Comparison of ENCODE assay signal across 9 mouse cellular contexts in the genomic region with DNA sequence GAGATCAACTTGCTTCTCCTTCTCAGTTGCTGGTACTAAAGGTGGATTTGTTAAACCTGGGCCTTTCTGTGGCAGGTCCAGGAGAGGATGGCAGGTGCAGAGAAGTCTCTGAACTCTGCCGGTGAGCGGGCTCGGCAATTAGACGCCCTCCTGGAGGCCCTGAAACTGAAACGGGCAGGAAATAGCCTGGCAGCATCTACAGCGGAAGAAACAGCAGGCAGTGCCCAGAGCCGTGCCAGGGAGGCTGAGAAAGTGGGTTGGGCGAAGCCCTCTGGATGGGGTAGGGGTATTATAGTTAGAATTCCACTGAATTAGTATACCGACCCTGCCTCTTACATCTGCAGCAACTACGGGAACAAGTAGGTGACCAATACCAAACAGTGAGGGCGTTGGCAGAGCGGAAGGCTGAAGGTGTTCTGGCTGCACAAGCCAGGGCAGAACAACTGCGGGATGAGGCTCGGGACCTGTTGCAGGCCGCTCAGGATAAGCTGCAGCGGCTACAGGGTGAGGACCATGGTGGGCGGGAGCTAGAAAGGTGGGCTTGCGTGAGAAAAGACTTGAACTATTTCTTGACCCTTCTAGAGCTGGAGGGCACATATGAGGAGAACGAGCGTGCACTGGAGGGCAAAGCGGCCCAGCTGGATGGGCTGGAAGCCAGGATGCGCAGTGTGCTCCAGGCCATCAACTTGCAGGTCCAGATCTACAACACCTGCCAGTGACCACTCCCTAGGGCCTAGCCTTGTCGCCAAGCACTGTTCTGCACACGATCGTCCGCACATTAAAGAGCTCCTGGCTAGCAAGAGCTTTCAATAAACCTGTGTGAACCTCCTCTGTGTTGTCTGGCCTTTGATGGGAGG. TPM values are rescaled to one million over a fixed set of nuclear protein-coding genes. Genes with fewer than 3 reads are reported as not detected.
DNase-seq lines count a peak whose midpoint lies in the region; ATAC-seq and TF ChIP-seq lines count a peak whose summit lies in the region.
"Had no signal": no experiment of that assay in that cellular context is flagged by ENCODE, and none has a peak within 500 bp of the region (broad histone marks: within the 10 kb centered on the region; RNA-seq: fewer than 3 reads in every experiment).

No protein-coding gene starts in this region.

- WGBS in hindbrain, embryonic 15.5 days, result 62% methylated on average over 26 of the region's 26 CpGs
- WGBS in midbrain, embryonic 16.5 days, result 66% methylated on average over 26 of the region's 26 CpGs

- peak overlapping the region; percentile 95 for H3K4me3 ChIP-seq in layer of hippocampus, adult 2 months
- peak overlapping the region; percentile 45 for H3K4me3 ChIP-seq in cortical plate, adult 2 months (ENCODE audit: insufficient read depth, low read length)
- H3K4me3 ChIP-seq in hindbrain, embryonic 15.5 days, result peak overlapping the region; percentile 98
- H3K4me3 ChIP-seq in midbrain, embryonic 16.5 days (ENCODE audit: low read depth, low read length), result peak overlapping the region; percentile 95

- peaks cover 4% of the 10 kb centered on the region; the same call in 1 of the 2 replicates for H3K4me1 ChIP-seq in cortical plate, adult 2 months (ENCODE audit: control insufficient read depth, insufficient read depth, low read length)
- peaks cover 24% of the 10 kb centered on the region for H3K4me1 ChIP-seq in hindbrain, embryonic 15.5 days (replicated peaks)
- H3K4me1 ChIP-seq in midbrain, embryonic 16.5 days (ENCODE audit: control insufficient read depth, insufficient read depth, low read length), result peaks cover 18% of the 10 kb centered on the region

- H3K27me3 ChIP-seq in hindbrain, embryonic 15.5 days, result no peaks in the 10 kb centered on the region
- H3K27me3 ChIP-seq in midbrain, embryonic 16.5 days (ENCODE audit: control insufficient read depth, insufficient read depth, low read depth, low read length), result no peaks in the 10 kb centered on the region

- H3K27ac ChIP-seq in layer of hippocampus, adult 2 months, result peak overlapping the region; percentile 97
- peak overlapping the region; percentile 66 for H3K27ac ChIP-seq in cortical plate, adult 2 months (ENCODE audit: insufficient read depth, low read length)
- H3K27ac ChIP-seq in hindbrain, embryonic 15.5 days (replicated peaks), result peak overlapping the region; percentile 95
- peak overlapping the region; percentile 96 for H3K27ac ChIP-seq in midbrain, embryonic 16.5 days (ENCODE audit: low read length)

- 0 out of 2 replicates have a peak, but pooled peaks have one; percentile 44 for TF ChIP-seq POLR2A in cortical plate, adult 2 months (IDR thresholded peaks at IDR 0.05; ENCODE audit: extremely low read depth, insufficient read depth, low read length)

- TF ChIP-seq CTCF in layer of hippocampus, adult 2 months (conservative IDR thresholded peaks at IDR 0.05), result no peak
- no peak for TF ChIP-seq CTCF in cortical plate, adult 2 months (IDR thresholded peaks at IDR 0.05; ENCODE audit: extremely low read depth, insufficient read depth, low read length)

- peak overlapping the region; percentile 62 for H3K9ac ChIP-seq in hindbrain, embryonic 15.5 days
- peak overlapping the region; percentile 94 for H3K9ac ChIP-seq in midbrain, embryonic 16.5 days (ENCODE audit: low read depth, low read length)

- peak overlapping the region; percentile 73 for H3K4me2 ChIP-seq in hindbrain, embryonic 15.5 days
- peak overlapping the region; percentile 92 for H3K4me2 ChIP-seq in midbrain, embryonic 16.5 days (ENCODE audit: low read length)

- no peak for DNase-seq in layer of hippocampus, adult 2 months (ENCODE audit: low spot score in 2 of 2)
- no peak for DNase-seq in layer of hippocampus, adult 9-10 months (ENCODE audit: low spot score)
- DNase-seq in urinary bladder, adult 2 months (ENCODE audit: low spot score), result no peak
- no peak for DNase-seq in left cerebral cortex, adult 11 months (ENCODE audit: low spot score)

- ATAC-seq in hindbrain, embryonic 15.5 days (ENCODE audit: low FRiP score, low read depth), result peak; percentile 32; the same call in 1 of the 2 replicates
- ATAC-seq in midbrain, embryonic 16.5 days, result peak; percentile 12
- ATAC-seq in granulocyte monocyte progenitor cell, adult 5-6 weeks (replicated peaks; ENCODE audit: poor library complexity, severe bottlenecking), result no peak

- H3K36me3 ChIP-seq in hindbrain, embryonic 15.5 days, result peaks cover 28% of the 10 kb centered on the region
- H3K36me3 ChIP-seq in midbrain, embryonic 16.5 days (ENCODE audit: control insufficient read depth, insufficient read depth, low read length), result peaks cover 19% of the 10 kb centered on the region

- H3K9me3 ChIP-seq in hindbrain, embryonic 15.5 days, result no peaks in the 10 kb centered on the region
- H3K9me3 ChIP-seq in midbrain, embryonic 16.5 days (replicated peaks; ENCODE audit: control insufficient read depth, low read length, poor library complexity, severe bottlenecking), result no peaks in the 10 kb centered on the region

RNA-seq across cellular contexts. Expression of a gene that starts 0.5 kb away (rescaled TPM):
- total RNA-seq in layer of hippocampus, adult 2 months (2021), result 100 to 1,000 TPM; 154 TPM
- polyA plus RNA-seq in cortical plate, adult 2 months (2012; rRNA removed), result 169 and 173 TPM in 2 replicates
- 76.5 and 80.8 TPM in 2 replicates for polyA plus RNA-seq in hindbrain, embryonic 15.5 days (2015; fragmentation: Nextera tagmentation; extraction: Ambion mirVana)
- 68.6 and 71.5 TPM in 2 replicates for polyA plus RNA-seq in midbrain, embryonic 16.5 days (2015; fragmentation: Nextera tagmentation; extraction: Ambion mirVana)
- total RNA-seq in granulocyte monocyte progenitor cell, adult 5-6 weeks (2014; fragmentation: Nextera tagmentation), result 80.9 and 90.2 TPM in 2 replicates
- total RNA-seq in granulocyte monocyte progenitor cell, adult 5-6 weeks (2017), result 32.3 and 34.9 TPM in 2 replicates
- polyA plus RNA-seq in urinary bladder, adult 2 months (2012; rRNA removed), result 133 and 144 TPM in 2 replicates

RNA-seq across cellular contexts. Expression of a gene that starts 10.4 kb away (rescaled TPM):
- 10 to 100 TPM; 29.3 to 30.7 TPM for total RNA-seq in layer of hippocampus, adult 2 months (2021)
- 31.6 and 34.2 TPM in 2 replicates for polyA plus RNA-seq in cortical plate, adult 2 months (2012; rRNA removed)
- polyA plus RNA-seq in hindbrain, embryonic 15.5 days (2015; fragmentation: Nextera tagmentation; extraction: Ambion mirVana), result 24.1 and 25.1 TPM in 2 replicates
- polyA plus RNA-seq in midbrain, embryonic 16.5 days (2015; fragmentation: Nextera tagmentation; extraction: Ambion mirVana), result 18.6 and 19.3 TPM in 2 replicates
- 0.38 TPM in 1 of 2 replicates, not detected in the other for total RNA-seq in granulocyte monocyte progenitor cell, adult 5-6 weeks (2014; fragmentation: Nextera tagmentation)
- total RNA-seq in granulocyte monocyte progenitor cell, adult 5-6 weeks (2017), result 0.05 and 0.09 TPM in 2 replicates
- 147 and 181 TPM in 2 replicates for polyA plus RNA-seq in urinary bladder, adult 2 months (2012; rRNA removed)
- total RNA-seq: neutrophil, adult 5-6 weeks had no signal

RNA-seq across cellular contexts. Expression of a gene that starts 17.6 kb away (rescaled TPM):
- 10 to 100 TPM; 74.9 to 79.8 TPM for total RNA-seq in layer of hippocampus, adult 2 months (2021)
- polyA plus RNA-seq in cortical plate, adult 2 months (2012; rRNA removed), result 110 TPM in 2 replicates
- 62.8 and 63.8 TPM in 2 replicates for polyA plus RNA-seq in hindbrain, embryonic 15.5 days (2015; fragmentation: Nextera tagmentation; extraction: Ambion mirVana)
- 56.6 and 68.2 TPM in 2 replicates for polyA plus RNA-seq in midbrain, embryonic 16.5 days (2015; fragmentation: Nextera tagmentation; extraction: Ambion mirVana)
- total RNA-seq in granulocyte monocyte progenitor cell, adult 5-6 weeks (2014; fragmentation: Nextera tagmentation), result 252 and 261 TPM in 2 replicates
- 144 and 181 TPM in 2 replicates for total RNA-seq in granulocyte monocyte progenitor cell, adult 5-6 weeks (2017)
- 145 and 162 TPM in 2 replicates for polyA plus RNA-seq in urinary bladder, adult 2 months (2012; rRNA removed)

RNA-seq across cellular contexts. Expression of a gene that starts 26.7 kb away (rescaled TPM):
- 100 to 1,000 TPM; 161 TPM for total RNA-seq in layer of hippocampus, adult 2 months (2021)
- polyA plus RNA-seq in cortical plate, adult 2 months (2012; rRNA removed), result 110 and 111 TPM in 2 replicates
- polyA plus RNA-seq in hindbrain, embryonic 15.5 days (2015; fragmentation: Nextera tagmentation; extraction: Ambion mirVana), result 118 and 127 TPM in 2 replicates
- polyA plus RNA-seq in midbrain, embryonic 16.5 days (2015; fragmentation: Nextera tagmentation; extraction: Ambion mirVana), result 119 and 132 TPM in 2 replicates
- total RNA-seq in granulocyte monocyte progenitor cell, adult 5-6 weeks (2014; fragmentation: Nextera tagmentation), result 131 and 140 TPM in 2 replicates
- 119 and 145 TPM in 2 replicates for total RNA-seq in granulocyte monocyte progenitor cell, adult 5-6 weeks (2017)
- 81.8 and 89.8 TPM in 2 replicates for polyA plus RNA-seq in urinary bladder, adult 2 months (2012; rRNA removed)

RNA-seq across cellular contexts. Expression of a gene that starts 28.5 kb away (rescaled TPM):
- 10 to 100 TPM; 16.7 to 19.6 TPM for total RNA-seq in layer of hippocampus, adult 2 months (2021)
- polyA plus RNA-seq in cortical plate, adult 2 months (2012; rRNA removed), result 44.9 and 46.1 TPM in 2 replicates
- 67.5 and 70.8 TPM in 2 replicates for polyA plus RNA-seq in hindbrain, embryonic 15.5 days (2015; fragmentation: Nextera tagmentation; extraction: Ambion mirVana)
- polyA plus RNA-seq in midbrain, embryonic 16.5 days (2015; fragmentation: Nextera tagmentation; extraction: Ambion mirVana), result 72.6 and 81.0 TPM in 2 replicates
- 0.56 TPM in 1 of 2 replicates, not detected in the other for total RNA-seq in granulocyte monocyte progenitor cell, adult 5-6 weeks (2014; fragmentation: Nextera tagmentation)
- 1.2 and 5.5 TPM in 2 replicates for total RNA-seq in granulocyte monocyte progenitor cell, adult 5-6 weeks (2017)
- polyA plus RNA-seq in urinary bladder, adult 2 months (2012; rRNA removed), result 83.4 and 103 TPM in 2 replicates

Comparison
In these comparisons a context has a peak if more than half of its experiments do, and no peak if none do; other contexts are left out.
1. H3K4me3 ChIP-seq: peak in every context shown above with its lines; median percentile 98 in hindbrain, embryonic 15.5 days; 95 in layer of hippocampus, adult 2 months; 95 in midbrain, embryonic 16.5 days; 45 in cortical plate, adult 2 months.